Mouse (Mus musculus) MEL (cell line): ENCODE measurements at regions not wholly inside any gene's neighbourhood (a gene's known extent, or its start where the extent isn't known, plus 50 kb on each side); places are given as distances from the start of the nearest gene placed in this dataset.

Experiments
- DNase-seq: peaks from one replicate; pipeline ENCODE4 v3.0.0; 2011; ENCODE audit warnings: low read depth, low spot score
- H3K27ac ChIP-seq: 2 replicates; pipeline ENCODE4 v1.5.1; 2012; ENCODE audit warnings: low read depth, mild to moderate bottlenecking, control low read depth, low read length, moderate library complexity; ENCODE audit not compliant: control insufficient read depth
- H3K27me3 ChIP-seq, 2 experiments: fragments of 150-350 bp in 1 of 2; sonication (generic) in 1 of 2; 2 replicates each; pipeline ENCODE4 v1.6.1; 2012; ENCODE audit warnings: low read length in 2 of 2, mild to moderate bottlenecking in 2 of 2, improper control_type of control experiment in 1 of 2, moderate library complexity in 1 of 2; ENCODE audit not compliant: insufficient read depth in 2 of 2, control insufficient read depth in 1 of 2
- H3K36me3 ChIP-seq, 2 experiments: 2 replicates each; pipeline ENCODE4 v1.6.1; 2012 to 2014; ENCODE audit warnings: low read length in 2 of 2, improper control_type of control experiment in 1 of 2, inconsistent platforms in 1 of 2, mild to moderate bottlenecking in 1 of 2; ENCODE audit not compliant: insufficient read depth in 2 of 2, control insufficient read depth in 1 of 2
- H3K4me1 ChIP-seq, 2 experiments: fragments of 150-350 bp in 1 of 2; sonication (generic) in 1 of 2; 2 replicates each; pipeline ENCODE4 v1.6.1; 2012; ENCODE audit warnings: low read length in 2 of 2, improper control_type of control experiment in 1 of 2, mild to moderate bottlenecking in 1 of 2; ENCODE audit not compliant: insufficient read depth in 2 of 2, control insufficient read depth in 1 of 2
- H3K4me3 ChIP-seq, 2 experiments: fragments of 150-350 bp in 1 of 2; sonication (generic) in 1 of 2; 2 replicates each; pipeline ENCODE4 v1.5.1; 2012; ENCODE audit warnings: low read depth in 2 of 2, low read length in 2 of 2, mild to moderate bottlenecking in 2 of 2, moderate library complexity in 2 of 2, control low read depth in 1 of 2, improper control_type of control experiment in 1 of 2; ENCODE audit not compliant: control insufficient read depth in 1 of 2, insufficient read depth in 1 of 2
- H3K79me2 ChIP-seq: 2 replicates; pipeline ENCODE4 v1.6.1; 2012; ENCODE audit warnings: mild to moderate bottlenecking, low read length, moderate library complexity; ENCODE audit not compliant: control insufficient read depth, poor library complexity, insufficient read depth
- H3K9ac ChIP-seq: 2 replicates; pipeline ENCODE4 v1.6.1; 2012; ENCODE audit warnings: low read depth, mild to moderate bottlenecking, control low read depth, low read length, moderate library complexity; ENCODE audit not compliant: control insufficient read depth, poor library complexity, severe bottlenecking
- H3K9me3 ChIP-seq: fragments of 150-350 bp; sonication (generic); replicated peaks from 2 replicates; pipeline ENCODE4 v1.6.1; 2012; ENCODE audit warnings: mild to moderate bottlenecking, low read length, improper control_type of control experiment, moderate library complexity; ENCODE audit not compliant: insufficient read depth
- BHLHE40 ChIP-seq: IDR thresholded peaks from 2 replicates; pipeline ENCODE4 v1.6.1; 2012; ENCODE audit warnings: low read depth, mild to moderate bottlenecking, inconsistent platforms, low read length, improper control_type of control experiment, borderline replicate concordance
- CTCF ChIP-seq, 3 experiments: IDR thresholded peaks in 2 of 3; conservative IDR thresholded peaks in 1 of 3; 2 replicates each; pipeline ENCODE4 v1.5.1; 2011 to 2012; ENCODE audit warnings: low read length in 3 of 3, low read depth in 2 of 3, mild to moderate bottlenecking in 2 of 3, improper control_type of control experiment in 1 of 3, inconsistent platforms in 1 of 3, mixed read lengths in 1 of 3, moderate library complexity in 1 of 3; ENCODE audit not compliant: control insufficient read depth in 1 of 3, insufficient read depth in 1 of 3, poor library complexity in 1 of 3, severe bottlenecking in 1 of 3
- ELF1 ChIP-seq: IDR thresholded peaks from 2 replicates; pipeline ENCODE4 v1.6.1; 2014; ENCODE audit warnings: low read depth, mild to moderate bottlenecking, inconsistent platforms, low read length, improper control_type of control experiment, moderate library complexity
- ETS1 ChIP-seq: IDR thresholded peaks from 2 replicates; pipeline ENCODE4 v1.6.1; 2012; ENCODE audit warnings: low read depth, mild to moderate bottlenecking, inconsistent platforms, low read length, improper control_type of control experiment, moderate library complexity
- GABPA ChIP-seq: IDR thresholded peaks from 2 replicates; pipeline ENCODE4 v1.6.1; 2012; ENCODE audit warnings: low read depth, mild to moderate bottlenecking, inconsistent platforms, low read length, improper control_type of control experiment, moderate library complexity
- HCFC1 ChIP-seq: IDR thresholded peaks from 2 replicates; pipeline ENCODE4 v1.6.1; 2012; ENCODE audit warnings: low read depth, mild to moderate bottlenecking, inconsistent platforms, low read length, improper control_type of control experiment, moderate library complexity
- JUND ChIP-seq: IDR thresholded peaks from 2 replicates; pipeline ENCODE4 v1.6.1; 2011; ENCODE audit warnings: low read depth, mild to moderate bottlenecking, improper control_type of control experiment, low read length
- KAT2A ChIP-seq: conservative IDR thresholded peaks from 2 replicates; pipeline ENCODE4 v1.6.1; 2012; ENCODE audit warnings: low read depth, low read length, improper control_type of control experiment, inconsistent platforms
- MAFK ChIP-seq: IDR thresholded peaks from 2 replicates; pipeline ENCODE4 v1.6.1; 2011; ENCODE audit warnings: low read depth, mild to moderate bottlenecking, low read length, improper control_type of control experiment, borderline replicate concordance
- MAZ ChIP-seq: IDR thresholded peaks from 2 replicates; pipeline ENCODE4 v1.6.1; 2012; ENCODE audit warnings: low read depth, mild to moderate bottlenecking, inconsistent platforms, low read length, improper control_type of control experiment
- MEF2A ChIP-seq: IDR thresholded peaks from 2 replicates; pipeline ENCODE4 v1.6.1; 2014; ENCODE audit warnings: low read depth, mild to moderate bottlenecking, inconsistent platforms, low read length, improper control_type of control experiment; ENCODE audit not compliant: poor library complexity, insufficient replicate concordance, severe bottlenecking; ENCODE audit errors: extremely low read depth
- MYB ChIP-seq: IDR thresholded peaks from 2 replicates; pipeline ENCODE4 v1.6.1; 2011; ENCODE audit warnings: mild to moderate bottlenecking, low read depth, low read length, improper control_type of control experiment
- MYC ChIP-seq: IDR thresholded peaks from 2 replicates; pipeline ENCODE4 v1.6.1; 2011; ENCODE audit warnings: low read depth, mild to moderate bottlenecking, low read length, improper control_type of control experiment, moderate library complexity
- NELFE ChIP-seq: IDR thresholded peaks from 2 replicates; pipeline ENCODE4 v1.6.1; 2011; ENCODE audit warnings: low read depth, low read length, improper control_type of control experiment
- NRF1 ChIP-seq: IDR thresholded peaks from 2 replicates; pipeline ENCODE4 v1.6.1; 2014; ENCODE audit warnings: low read depth, mild to moderate bottlenecking, inconsistent platforms, low read length, improper control_type of control experiment, moderate library complexity; ENCODE audit not compliant: poor library complexity, insufficient read depth, severe bottlenecking
- POLR2AphosphoS2 ChIP-seq: IDR thresholded peaks from 2 replicates; pipeline ENCODE4 v1.6.1; 2011; ENCODE audit warnings: low read length, improper control_type of control experiment
- POLR2AphosphoS5 ChIP-seq: IDR thresholded peaks from 2 replicates; pipeline ENCODE4 v1.6.1; 2012; ENCODE audit warnings: low read depth, borderline replicate concordance, mild to moderate bottlenecking, inconsistent platforms, low read length, moderate library complexity, mixed read lengths
- RAD21 ChIP-seq: IDR thresholded peaks from 2 replicates; pipeline ENCODE4 v1.6.1; 2011; ENCODE audit warnings: mild to moderate bottlenecking, low read depth, low read length, improper control_type of control experiment
- RCOR1 ChIP-seq: IDR thresholded peaks from 2 replicates; pipeline ENCODE4 v1.6.1; 2012; ENCODE audit warnings: low read depth, mild to moderate bottlenecking, inconsistent platforms, low read length, improper control_type of control experiment
- SIN3A ChIP-seq: IDR thresholded peaks from 2 replicates; pipeline ENCODE4 v1.6.1; 2012; ENCODE audit warnings: low read length, improper control_type of control experiment, inconsistent platforms
- SMC3 ChIP-seq: IDR thresholded peaks from 2 replicates; pipeline ENCODE4 v1.6.1; 2011; ENCODE audit warnings: low read depth, low read length, improper control_type of control experiment
- TAL1 ChIP-seq: IDR thresholded peaks from 2 replicates; pipeline ENCODE4 v1.6.1; 2012; ENCODE audit warnings: mild to moderate bottlenecking, inconsistent platforms, low read length, moderate library complexity, mixed read lengths
- TBP ChIP-seq: IDR thresholded peaks from 2 replicates; pipeline ENCODE4 v1.8.0; 2011; ENCODE audit warnings: low read depth, low read length, improper control_type of control experiment
- TCF12 ChIP-seq: IDR thresholded peaks from 2 replicates; pipeline ENCODE4 v1.6.1; 2014; ENCODE audit warnings: low read depth, mild to moderate bottlenecking, inconsistent platforms, low read length, improper control_type of control experiment, moderate library complexity
- UBTF ChIP-seq: IDR thresholded peaks from 2 replicates; pipeline ENCODE4 v1.6.1; 2012; ENCODE audit warnings: low read depth, mild to moderate bottlenecking, inconsistent platforms, low read length, improper control_type of control experiment, moderate library complexity, borderline replicate concordance; ENCODE audit not compliant: insufficient read depth
- USF1 ChIP-seq: IDR thresholded peaks from 2 replicates; pipeline ENCODE4 v1.6.1; 2014; ENCODE audit warnings: low read depth, mild to moderate bottlenecking, inconsistent platforms, low read length, improper control_type of control experiment, moderate library complexity
- USF2 ChIP-seq, 2 experiments: IDR thresholded peaks; 2 replicates each; pipeline ENCODE4 v1.6.1; 2011 to 2012; ENCODE audit warnings: improper control_type of control experiment in 2 of 2, low read length in 2 of 2, borderline replicate concordance in 1 of 2, inconsistent platforms in 1 of 2, low read depth in 1 of 2, mild to moderate bottlenecking in 1 of 2; ENCODE audit not compliant: insufficient read depth in 1 of 2
- ZC3H11A ChIP-seq: IDR thresholded peaks from 2 replicates; pipeline ENCODE4 v1.6.1; 2012; ENCODE audit warnings: low read depth, mild to moderate bottlenecking, inconsistent platforms, low read length, improper control_type of control experiment
- ZKSCAN1 ChIP-seq: IDR thresholded peaks from 2 replicates; pipeline ENCODE4 v1.6.1; 2012; ENCODE audit warnings: low read depth, mild to moderate bottlenecking, inconsistent platforms, low read length, improper control_type of control experiment, moderate library complexity
- ZMIZ1 ChIP-seq: IDR thresholded peaks from 2 replicates; pipeline ENCODE4 v1.6.1; 2012; ENCODE audit warnings: low read depth, mild to moderate bottlenecking, inconsistent platforms, low read length, improper control_type of control experiment, moderate library complexity
- ZNF384 ChIP-seq: IDR thresholded peaks from 2 replicates; pipeline ENCODE4 v1.6.1; 2012; ENCODE audit warnings: low read depth, mild to moderate bottlenecking, inconsistent platforms, low read length, improper control_type of control experiment

DNA sequence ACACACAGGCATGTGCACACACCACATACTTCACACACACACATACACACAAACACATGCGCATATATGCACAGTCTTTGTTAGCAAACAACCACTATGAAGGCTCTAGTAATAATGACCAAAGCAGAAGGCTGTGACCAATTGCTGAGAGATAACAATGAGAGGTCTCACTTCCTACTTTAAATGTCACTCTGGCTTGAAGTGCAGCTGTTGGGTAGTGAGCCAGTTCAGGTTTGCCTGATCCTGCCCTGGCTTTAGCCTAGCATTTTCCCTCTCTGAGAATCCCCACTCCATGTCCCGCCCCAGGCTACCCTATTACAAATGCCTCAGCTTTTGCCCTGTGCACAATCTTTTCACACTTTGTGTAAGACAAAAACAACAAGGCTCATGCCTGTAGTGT lies 378.7 kb downstream of the Setd4 start:
- Histone ChIP-seq H3K36me3 (peaks cover 0 to 13% of the 10 kb centered on the region in 2 experiments; a peak in 2 of 4 replicates), H3K79me2 (no peaks in the 10 kb centered on the region), H3K27ac (no peak overlapping the region), H3K9ac (no peak overlapping the region), H3K9me3 (no peaks in the 10 kb centered on the region), H3K4me3 (no peak overlapping the region), H3K4me1 (peaks cover 14 to 16% of the 10 kb centered on the region in 2 experiments), H3K27me3 (no peaks in the 10 kb centered on the region)
- no peak for DNase-seq
- TF ChIP-seq SIN3A = no peak

- Histone ChIP-seq H3K9me3 (no peaks in the 10 kb centered on the region), H3K4me1 (peaks cover 34 to 60% of the 10 kb centered on the region in 2 experiments), H3K27me3 (no peaks in the 10 kb centered on the region), H3K36me3 (peaks cover 0 to 55% of the 10 kb centered on the region in 2 experiments; a peak in 2 of 4 replicates), H3K4me3 (no peak overlapping the region), H3K27ac (peak overlapping the region; percentile 52), H3K79me2 (no peaks in the 10 kb centered on the region), H3K9ac (no peak overlapping the region)
- DNase-seq = peak; percentile 65
- TF ChIP-seq HCFC1 = no peak
- peak; percentile 95 for TF ChIP-seq TCF12
- 0 out of 2 replicates have a peak, but pooled peaks have one; percentile 11 for TF ChIP-seq TBP
- no peak for TF ChIP-seq MYC
- TF ChIP-seq KAT2A = no peak; the same call in 1 of the 2 replicates
- TF ChIP-seq ZKSCAN1 = no peak
- no peak for TF ChIP-seq NRF1
- peak; percentile 49; the same call in 1 of the 2 replicates for TF ChIP-seq USF1
- no peak for TF ChIP-seq MEF2A
- no peak for TF ChIP-seq CTCF (IDR thresholded peaks at IDR 0.05 in 2 of 3, conservative IDR thresholded peaks at IDR 0.05 in 1 of 3; ENCODE audit: control insufficient read depth in 1 of 3, insufficient read depth in 1 of 3, low read depth in 2 of 3, low read length in 3 of 3, poor library complexity in 1 of 3, severe bottlenecking in 1 of 3)
- TF ChIP-seq MAFK = peak; percentile 81
- TF ChIP-seq POLR2AphosphoS2 = no peak
- peak; percentile 87; the same call in 1 of the 2 replicates for TF ChIP-seq RCOR1
- peak; percentile 92 for TF ChIP-seq BHLHE40
- peak; percentile 58; the same call in 1 of the 2 replicates for TF ChIP-seq ZMIZ1
- no peak for TF ChIP-seq SMC3
- TF ChIP-seq ELF1 = no peak
- no peak for TF ChIP-seq JUND
- no peak for TF ChIP-seq RAD21
- no peak for TF ChIP-seq USF2 (IDR thresholded peaks at IDR 0.05; ENCODE audit: borderline replicate concordance in 1 of 2, insufficient read depth in 1 of 2, low read depth in 1 of 2, low read length in 2 of 2)
- TF ChIP-seq NELFE = no peak
- no peak for TF ChIP-seq POLR2AphosphoS5
- TF ChIP-seq ZC3H11A = no peak
- TF ChIP-seq ETS1 = peak; percentile 95
- no peak for TF ChIP-seq TAL1
- TF ChIP-seq ZNF384 = no peak
- peak; percentile 93 for TF ChIP-seq SIN3A
- 0 out of 2 replicates have a peak, but pooled peaks have one; percentile 60 for TF ChIP-seq MYB
- no peak for TF ChIP-seq MAZ
- TF ChIP-seq UBTF = no peak
- TF ChIP-seq GABPA = peak; percentile 89
These were observed 384.1 kb downstream of the Setd4 start for GRCm38 (mm10) chr16:93219731-93220130.
